Mouse (Mus musculus): ENCODE measurements at regions not wholly inside any gene's neighbourhood (a gene's known extent, or its start where the extent isn't known, plus 50 kb on each side); places are given as distances from the start of the nearest gene placed in this dataset.

GRCm38 (mm10) chr4:105385481-105385880 lies 228.3 kb downstream of the Plpp3 start:
- DNase-seq (ENCODE audit: low read depth, low spot score), result no peak

- no peak for DNase-seq (ENCODE audit: low read depth, low spot score)
Measured at GRCm38 (mm10) chr4:105390378-105390777, 233.2 kb downstream of the Plpp3 start.

- DNase-seq (ENCODE audit: low read depth, low spot score), result no peak
Measured at GRCm38 (mm10) chr4:105394366-105394765, 237.2 kb downstream of the Plpp3 start.

GRCm38 (mm10) chr4:105397451-105397850 lies 240.3 kb downstream of the Plpp3 start:
- DNase-seq (ENCODE audit: low read depth, low spot score), result no peak

GRCm38 (mm10) chr4:105402021-105402420 lies 244.9 kb downstream of the Plpp3 start:
- DNase-seq (ENCODE audit: low read depth, low spot score), result no peak

- no peak for DNase-seq (ENCODE audit: low read depth, low spot score)
Measured at GRCm38 (mm10) chr4:105403169-105403568, 246.0 kb downstream of the Plpp3 start.

- no peak for DNase-seq (ENCODE audit: low read depth, low spot score)
Measured at GRCm38 (mm10) chr4:105403686-105404085, 246.5 kb downstream of the Plpp3 start.

GRCm38 (mm10) chr4:105405728-105406127 lies 248.6 kb downstream of the Plpp3 start:
- DNase-seq (ENCODE audit: low read depth, low spot score), result no peak

- DNase-seq (ENCODE audit: low read depth, low spot score), result no peak
Measured at GRCm38 (mm10) chr4:105406786-105407464, 249.8 kb downstream of the Plpp3 start.

- DNase-seq (ENCODE audit: low read depth, low spot score), result no peak
Measured at GRCm38 (mm10) chr4:105408896-105409295, 251.7 kb downstream of the Plpp3 start.

- DNase-seq (ENCODE audit: low read depth, low spot score), result no peak
Measured at GRCm38 (mm10) chr4:105417166-105417565, 260.0 kb downstream of the Plpp3 start.

- DNase-seq (ENCODE audit: low read depth, low spot score), result no peak
Measured at GRCm38 (mm10) chr4:105422466-105422865, 265.3 kb downstream of the Plpp3 start.

GRCm38 (mm10) chr4:105423727-105424201 lies 266.6 kb downstream of the Plpp3 start:
- DNase-seq (ENCODE audit: low read depth, low spot score), result no peak

GRCm38 (mm10) chr4:105425086-105425485 lies 267.9 kb downstream of the Plpp3 start:
- no peak for DNase-seq (ENCODE audit: low read depth, low spot score)

GRCm38 (mm10) chr4:105427581-105427980 lies 270.4 kb downstream of the Plpp3 start:
- DNase-seq (ENCODE audit: low read depth, low spot score), result no peak

- no peak for DNase-seq (ENCODE audit: low read depth, low spot score)
Measured at GRCm38 (mm10) chr4:105429381-105430100, 272.4 kb downstream of the Plpp3 start.

- DNase-seq (ENCODE audit: low read depth, low spot score), result no peak
Measured at GRCm38 (mm10) chr4:105432461-105432860, 275.3 kb downstream of the Plpp3 start.

GRCm38 (mm10) chr4:105437141-105437540 lies 280.0 kb downstream of the Plpp3 start:
- DNase-seq (ENCODE audit: low read depth, low spot score), result no peak

- no peak for DNase-seq (ENCODE audit: low read depth, low spot score)
Measured at GRCm38 (mm10) chr4:105449046-105449860, 292.1 kb downstream of the Plpp3 start.

GRCm38 (mm10) chr4:105450881-105451280 lies 293.7 kb downstream of the Plpp3 start:
- DNase-seq (ENCODE audit: low read depth, low spot score), result no peak

GRCm38 (mm10) chr4:105451871-105452270 lies 294.7 kb downstream of the Plpp3 start:
- no peak for DNase-seq (ENCODE audit: low read depth, low spot score)

- no peak for DNase-seq (ENCODE audit: low read depth, low spot score)
Measured at GRCm38 (mm10) chr4:105456955-105457621, 299.9 kb downstream of the Plpp3 start.
